ENCODE assay signal across 11 mouse cellular contexts in genomic region chr3:121553294-121553693, GRCm38 (mm10). TPM values are rescaled to one million over a fixed set of nuclear protein-coding genes. Genes with fewer than 3 reads are reported as not detected.
DNase-seq lines count a peak whose midpoint lies in the region; ATAC-seq and TF ChIP-seq lines count a peak whose summit lies in the region.
"Had no signal": no experiment of that assay in that cellular context is flagged by ENCODE, and none has a peak within 500 bp of the region (broad histone marks: within the 10 kb centered on the region; RNA-seq: fewer than 3 reads in every experiment).

No protein-coding gene starts in this region.

- H3K4me2 ChIP-seq in kidney, embryonic 16.5 days (replicated peaks; ENCODE audit: low read depth, low read length): no peak overlapping the region
- H3K4me2 ChIP-seq in myocyte (ENCODE audit: low read depth): peak overlapping the region; percentile 66

- H3K4me3 ChIP-seq in kidney, embryonic 16.5 days (ENCODE audit: low read length): no peak overlapping the region
- no peak overlapping the region for H3K4me3 ChIP-seq in myocyte
- no peak overlapping the region for H3K4me3 ChIP-seq in hindbrain, embryonic 10.5 days

- no peaks in the 10 kb centered on the region for H3K79me2 ChIP-seq in myocyte (ENCODE audit: control insufficient read depth, insufficient read depth)

- no peaks in the 10 kb centered on the region for H3K27me3 ChIP-seq in kidney, embryonic 16.5 days (ENCODE audit: insufficient read depth, low read length)
- H3K27me3 ChIP-seq in myocyte (ENCODE audit: control insufficient read depth, insufficient read depth, insufficient read length): no peaks in the 10 kb centered on the region
- H3K27me3 ChIP-seq in hindbrain, embryonic 10.5 days (ENCODE audit: insufficient read depth, poor library complexity, severe bottlenecking): peaks cover 32% of the 10 kb centered on the region

- no peaks in the 10 kb centered on the region for H3K36me3 ChIP-seq in kidney, embryonic 16.5 days (ENCODE audit: insufficient read depth, low read length)
- no peaks in the 10 kb centered on the region for H3K36me3 ChIP-seq in myocyte (ENCODE audit: control insufficient read depth, insufficient read depth)
- H3K36me3 ChIP-seq in hindbrain, embryonic 10.5 days: no peaks in the 10 kb centered on the region

- 27% methylated on average over 14 of the region's 14 CpGs for WGBS in kidney, embryonic 16.5 days
- WGBS in hindbrain, embryonic 10.5 days: 90% methylated on average over 14 of the region's 14 CpGs

- H3K9ac ChIP-seq in kidney, embryonic 16.5 days (replicated peaks; ENCODE audit: low read length): no peak overlapping the region

- TF ChIP-seq POLR2A in myocyte (IDR thresholded peaks at IDR 0.05; ENCODE audit: insufficient read length, low read depth): no peak

- intact Hi-C loops in gastrocnemius, postnatal 36 days (cut with DNase I): no loop called here

- DNase-seq in kidney, adult 18-20 months: peak; percentile 49
- peak; percentile 82 for DNase-seq in adrenal gland, adult 2 months
- peak; percentile 56 for DNase-seq in kidney, adult 9 months
- DNase-seq in cerebellum, adult 11-12 months: no peak
- no peak for DNase-seq in gastrocnemius, postnatal 36 days
- DNase-seq in hindbrain, embryonic 10.5 days (ENCODE audit: low spot score): no peak
- DNase-seq: heart, postnatal 10 days; thymus, adult 2 months had no signal

- no peaks in the 10 kb centered on the region for H3K9me3 ChIP-seq in kidney, embryonic 16.5 days (ENCODE audit: low read length)
- no peaks in the 10 kb centered on the region for H3K9me3 ChIP-seq in hindbrain, embryonic 10.5 days

- ATAC-seq in kidney, embryonic 16.5 days (ENCODE audit: low FRiP score, low TSS enrichment): no peak; the same call in 1 of the 2 replicates

- no peak overlapping the region for H3K27ac ChIP-seq in kidney, embryonic 16.5 days (ENCODE audit: low read length)
- no peak overlapping the region for H3K27ac ChIP-seq in hindbrain, embryonic 10.5 days
- H3K27ac ChIP-seq: macrophage had no signal

- no peak overlapping the region for H3ac ChIP-seq in myocyte (ENCODE audit: control insufficient read depth, insufficient read length)

- H3K4me1 ChIP-seq in kidney, embryonic 16.5 days (ENCODE audit: insufficient read depth, low read length): peaks cover 12% of the 10 kb centered on the region
- no peaks in the 10 kb centered on the region for H3K4me1 ChIP-seq in hindbrain, embryonic 10.5 days (replicated peaks)

TF ChIP-seq in myocyte, 11 proteins besides CTCF, POLR2A, EP300 and RAD21:
- TF ChIP-seq POLR2AphosphoS2 (IDR thresholded peaks at IDR 0.05; ENCODE audit: insufficient read length, low read depth) (no peak), MYOG (IDR thresholded peaks at IDR 0.05; ENCODE audit: control insufficient read depth in 1 of 3, insufficient read depth in 1 of 3, insufficient read length in 2 of 3, low read depth in 2 of 3) (peak in 1 of 3 experiments; percentile 81), TCF12 (IDR thresholded peaks at IDR 0.05; ENCODE audit: insufficient read depth, poor library complexity, severe bottlenecking) (peak; percentile 26), MYOD1 (IDR thresholded peaks at IDR 0.05; ENCODE audit: control insufficient read depth in 1 of 3, insufficient read length in 2 of 3, low read depth in 2 of 3) (peak in 2 of 3 experiments; percentile 31 to 52)

RNA-seq across cellular contexts. Expression of gene Slc44a3, which starts 21.1 kb away (rescaled TPM):
- 13.2 and 13.5 TPM in 2 replicates for polyA plus RNA-seq in kidney, embryonic 16.5 days (2015; fragmentation: Nextera tagmentation; extraction: Ambion mirVana)
- 10 to 100 TPM; 17.4 to 27.9 TPM for total RNA-seq in adrenal gland, adult 2 months (2021)
- 6.1 and 8.9 TPM in 2 replicates for polyA plus RNA-seq in adrenal gland, adult 2 months (2012; rRNA removed)
- 2.3 TPM for polyA plus RNA-seq in myocyte (2012; fragmentation: generic; extraction: Trizol)
- not detected for total RNA-seq in gastrocnemius, postnatal 36 days (2021)
- 0.33 and 0.98 TPM in 2 replicates for polyA plus RNA-seq in hindbrain, embryonic 10.5 days (2016; fragmentation: Nextera tagmentation; extraction: Ambion mirVana)
- polyA plus RNA-seq: macrophage had no signal

Comparison
In these comparisons a context has a peak if more than half of its experiments do, and no peak if none do; other contexts are left out.
1. DNase-seq: peak in kidney, adult 18-20 months (single experiment), adrenal gland, adult 2 months (single experiment) and kidney, adult 9 months (single experiment); none in cerebellum, adult 11-12 months (single experiment), gastrocnemius, postnatal 36 days (0 of 2) and hindbrain, embryonic 10.5 days (single experiment).